Mouse (Mus musculus) layer of hippocampus, postnatal 36 days (tissue): ENCODE measurements around the gene Lamc2. TPM values are rescaled to one million over a fixed set of nuclear protein-coding genes. Genes with fewer than 3 reads are reported as not detected.
A peak's percentile ranks its signal among the peaks of the same experiment; 100 is the strongest.

Experiments used
- DNase-seq, 2 experiments: peaks; one replicate each; pipeline ENCODE4 v3.0.0; 2022
- total RNA-seq, 2 experiments: library from RNA; stranded (reverse); gene quantifications; 2 replicates each; pipeline ENCODE4 v1.2.3; 2021

Gene Lamc2
- total RNA-seq, 2 experiments from 2014 or later: 1.6 to 2.1 TPM

DNA sequence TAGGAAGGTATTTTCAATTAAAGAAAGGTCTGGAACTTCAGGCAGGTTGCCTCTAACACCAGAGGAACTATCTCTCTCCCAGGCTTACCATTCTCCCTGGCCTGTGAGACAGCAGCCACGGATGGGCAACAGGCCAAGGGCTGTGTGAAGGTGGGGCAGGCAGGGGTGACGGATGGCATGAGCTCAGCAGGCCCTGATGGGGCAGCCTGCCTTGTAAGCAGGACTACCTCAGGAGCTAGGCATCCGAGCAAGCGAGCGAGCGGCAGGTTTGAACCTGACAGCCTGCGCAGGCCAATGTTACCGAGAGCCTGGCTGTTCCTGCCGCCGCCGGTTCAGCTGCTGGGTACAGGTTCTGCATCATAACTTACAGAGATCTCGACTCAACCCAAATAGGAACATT is 11.4 kb downstream of the Lamc2 start:
- no peak for DNase-seq

DNA sequence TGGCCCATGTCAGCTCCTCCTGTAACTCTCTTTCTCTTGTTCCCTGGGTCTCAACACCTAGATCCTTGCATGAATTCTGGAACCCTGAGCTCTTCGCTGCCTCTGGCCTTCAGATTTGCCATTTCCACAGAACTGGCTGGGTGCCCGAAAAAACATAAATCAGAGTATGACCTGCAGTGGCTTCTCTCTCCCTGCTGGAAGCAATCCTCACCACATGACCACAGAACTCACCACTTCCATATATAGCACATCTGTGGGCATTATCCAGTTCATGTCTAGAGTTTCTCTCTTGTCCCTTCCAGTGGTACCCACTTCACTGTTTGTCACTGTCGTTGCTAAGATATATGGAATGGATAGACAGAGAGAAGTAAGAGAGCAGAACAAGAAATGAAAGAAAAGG is 13.0 kb downstream of the Lamc2 start:
- DNase-seq: no peak

- DNase-seq: no peak
These were observed 13.9 kb downstream of the Lamc2 start for GRCm38 (mm10) chr1:153172291-153172731.

- DNase-seq: no peak
These were observed 15.2 kb downstream of the Lamc2 start for GRCm38 (mm10) chr1:153171011-153171410.

DNA sequence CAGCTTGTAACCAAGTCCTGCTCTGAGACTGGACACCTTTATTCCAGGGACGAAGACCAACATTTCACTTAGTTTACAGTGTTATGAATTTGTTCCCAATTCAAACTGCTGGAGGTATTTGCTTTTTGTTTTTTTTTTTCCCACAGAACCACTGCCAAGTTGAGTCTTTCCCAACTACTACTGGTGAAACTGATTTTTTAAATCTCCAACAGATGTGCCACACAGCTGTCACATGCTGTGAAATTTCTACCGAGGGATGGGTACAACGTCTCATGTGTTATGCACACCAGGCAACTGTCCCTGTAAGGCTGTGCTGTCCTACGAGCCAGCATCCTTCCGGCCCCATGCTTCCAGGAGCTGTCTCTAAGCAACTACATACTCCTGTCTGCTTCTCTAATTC is 18.0 kb downstream of the Lamc2 start:
- no peak for DNase-seq

DNA sequence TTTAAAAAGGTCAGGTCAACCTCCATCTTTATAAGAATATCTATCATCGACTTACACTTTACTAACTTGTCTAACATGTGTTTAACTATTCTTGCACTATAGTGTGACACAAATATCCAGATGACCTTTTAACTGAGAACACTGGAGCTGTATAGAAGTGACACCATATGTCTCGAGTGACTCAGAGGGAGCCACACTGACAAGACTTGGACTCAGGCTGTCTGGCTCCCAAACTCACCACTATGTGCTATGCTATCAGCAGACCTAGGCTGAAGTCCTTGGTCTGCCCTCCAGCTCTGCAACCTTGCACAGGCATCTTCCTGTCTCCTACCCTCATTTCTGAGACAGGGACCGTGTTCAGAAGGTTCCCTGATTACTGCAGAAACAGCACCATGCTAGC is 22.4 kb downstream of the Lamc2 start:
- no peak for DNase-seq

GRCm38 (mm10) chr1:153159137-153159536 is 27.1 kb downstream of the Lamc2 start:
- DNase-seq: no peak

GRCm38 (mm10) chr1:153157021-153157623 is 29.1 kb downstream of the Lamc2 start:
- no peak for DNase-seq

DNA sequence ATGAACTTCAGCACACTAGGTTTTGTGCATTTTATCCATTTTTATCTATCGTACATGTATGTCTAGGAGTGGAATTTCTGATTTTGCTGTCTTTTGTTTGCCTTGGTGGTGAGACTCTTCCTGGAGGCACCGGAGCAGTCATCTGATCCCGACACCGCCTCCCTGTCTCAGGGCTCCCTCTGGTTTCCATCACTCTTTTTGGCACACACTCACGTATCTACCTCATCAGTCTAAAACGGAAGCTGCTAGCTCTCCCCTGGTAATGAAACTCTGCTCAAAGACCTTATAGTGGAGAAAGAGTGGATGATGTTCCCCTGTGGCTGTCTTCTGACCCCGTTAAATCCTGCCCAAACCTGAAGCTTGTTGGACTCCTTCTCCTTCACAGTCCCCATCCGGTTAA is 30.9 kb downstream of the Lamc2 start:
- DNase-seq: no peak

DNA sequence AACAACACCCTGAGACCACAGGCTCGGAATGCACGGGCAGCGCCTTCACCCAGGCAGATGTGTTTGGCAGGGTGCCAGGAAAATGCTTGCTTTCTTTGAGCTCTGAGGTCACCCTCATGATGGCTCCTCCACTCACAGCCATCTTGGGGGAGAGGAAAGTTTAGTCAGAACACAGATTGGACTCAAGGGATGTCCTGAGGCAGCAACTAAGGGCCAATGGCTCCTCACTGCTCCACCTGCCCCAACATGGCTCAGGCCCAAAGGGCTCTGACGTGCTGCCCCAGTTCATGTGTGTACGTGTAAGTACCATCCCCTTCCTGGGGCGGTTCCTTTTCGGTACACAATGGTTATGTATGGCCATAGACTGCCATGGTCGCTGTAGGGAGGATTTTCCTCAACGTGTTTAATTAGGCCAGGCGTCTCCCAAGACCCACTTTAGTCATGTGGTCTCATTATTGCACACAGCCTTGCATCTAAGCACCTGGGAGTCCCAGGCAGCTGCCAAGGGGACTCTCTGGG is 32.6 kb downstream of the Lamc2 start:
- DNase-seq: no peak

DNA sequence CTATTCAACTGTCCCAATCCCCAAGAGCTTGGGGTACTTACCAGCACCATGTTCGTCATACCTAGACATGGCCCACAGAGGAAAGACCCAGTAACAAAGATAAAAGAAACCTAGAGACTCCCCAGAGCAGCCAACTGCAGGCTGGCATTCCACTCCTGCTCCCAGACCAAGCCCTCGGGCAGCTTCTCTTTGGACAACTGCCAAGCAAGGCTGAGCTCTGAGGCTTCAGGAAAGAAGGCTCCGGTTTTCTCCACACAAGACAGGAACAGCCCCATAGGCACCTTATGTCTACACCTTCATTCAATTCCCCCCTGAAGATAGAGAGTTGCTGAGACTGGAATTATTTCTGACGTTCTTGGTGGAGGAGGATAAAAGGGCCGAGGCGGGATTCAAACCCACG is 33.7 kb downstream of the Lamc2 start:
- DNase-seq: no peak

- DNase-seq: no peak
These were observed 40.5 kb downstream of the Lamc2 start for GRCm38 (mm10) chr1:153145791-153146190.

- no peak for DNase-seq
These were observed 42.2 kb downstream of the Lamc2 start for GRCm38 (mm10) chr1:153144021-153144420.

DNA sequence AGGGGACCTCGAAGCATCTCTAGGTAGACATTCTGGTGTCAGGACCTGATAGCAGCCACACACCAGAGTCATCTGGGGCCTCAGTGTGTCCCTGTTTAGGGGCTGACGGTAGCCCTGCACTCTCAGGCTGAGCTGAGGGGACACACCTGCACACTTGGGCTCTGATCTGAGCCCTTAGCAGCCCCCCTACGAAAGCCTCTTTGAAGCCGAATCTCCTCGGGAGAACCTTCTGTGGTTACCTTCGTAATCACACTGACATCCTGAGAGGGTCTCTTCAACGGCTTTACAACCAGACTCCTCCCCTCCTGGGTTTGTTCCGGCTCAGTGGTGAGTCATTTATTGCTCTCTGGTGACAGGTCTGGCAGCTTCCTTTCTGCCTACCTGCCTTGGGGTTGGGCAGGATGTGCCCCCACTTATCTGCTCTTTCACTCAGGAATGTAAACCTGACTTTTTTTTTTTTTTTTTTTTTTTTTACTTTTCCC is 45.5 kb downstream of the Lamc2 start:
- no peak for DNase-seq

GRCm38 (mm10) chr1:153140265-153140664 is 46.0 kb downstream of the Lamc2 start:
- DNase-seq: no peak

DNA sequence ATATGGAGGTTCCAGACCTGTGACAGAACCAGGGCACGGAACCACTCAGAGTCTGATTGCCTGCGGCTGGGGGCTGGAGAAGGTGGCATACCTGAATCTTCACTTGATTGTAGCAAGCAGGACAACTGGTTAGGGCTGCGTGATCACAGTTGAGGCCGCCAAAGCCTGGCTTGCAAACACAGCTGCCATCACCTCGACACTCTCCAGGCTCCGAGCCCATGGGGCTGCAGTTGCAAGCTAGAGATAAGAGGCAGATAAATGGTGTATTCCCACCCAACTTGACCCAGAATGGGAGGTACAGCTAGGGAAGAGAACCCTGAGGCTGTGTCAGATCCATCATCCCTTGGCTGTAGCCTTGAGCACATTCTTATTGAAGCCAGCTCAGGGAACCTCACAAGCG is 46.6 kb downstream of the Lamc2 start:
- DNase-seq: no peak

- DNase-seq: peak; percentile 16 to 35
These were observed 47.8 kb downstream of the Lamc2 start for GRCm38 (mm10) chr1:153138486-153138885.

DNA sequence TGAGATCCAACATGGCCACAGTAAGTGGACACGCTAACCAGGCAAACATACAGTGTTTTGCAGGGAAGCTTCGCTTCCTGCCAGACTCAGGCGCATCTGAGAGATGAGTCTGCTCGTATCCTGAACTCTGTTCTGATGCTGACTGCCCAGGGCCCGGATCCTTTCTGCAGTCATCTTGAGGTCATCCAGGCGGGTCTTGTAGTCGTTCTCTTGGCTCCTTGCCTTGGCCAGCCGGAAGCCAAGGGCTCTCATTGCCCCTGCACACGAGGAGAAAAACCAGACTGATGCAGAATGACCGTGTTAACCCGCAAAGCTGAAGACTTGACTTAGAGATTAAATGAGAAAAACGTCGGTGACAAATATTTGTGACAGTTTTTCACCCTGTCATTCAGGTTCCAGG is 49.6 kb downstream of the Lamc2 start:
- no peak for DNase-seq

- peak in 1 of 2 experiments; percentile 6 for DNase-seq
These were observed 52.1 kb downstream of the Lamc2 start for GRCm38 (mm10) chr1:153133865-153134781.

DNA sequence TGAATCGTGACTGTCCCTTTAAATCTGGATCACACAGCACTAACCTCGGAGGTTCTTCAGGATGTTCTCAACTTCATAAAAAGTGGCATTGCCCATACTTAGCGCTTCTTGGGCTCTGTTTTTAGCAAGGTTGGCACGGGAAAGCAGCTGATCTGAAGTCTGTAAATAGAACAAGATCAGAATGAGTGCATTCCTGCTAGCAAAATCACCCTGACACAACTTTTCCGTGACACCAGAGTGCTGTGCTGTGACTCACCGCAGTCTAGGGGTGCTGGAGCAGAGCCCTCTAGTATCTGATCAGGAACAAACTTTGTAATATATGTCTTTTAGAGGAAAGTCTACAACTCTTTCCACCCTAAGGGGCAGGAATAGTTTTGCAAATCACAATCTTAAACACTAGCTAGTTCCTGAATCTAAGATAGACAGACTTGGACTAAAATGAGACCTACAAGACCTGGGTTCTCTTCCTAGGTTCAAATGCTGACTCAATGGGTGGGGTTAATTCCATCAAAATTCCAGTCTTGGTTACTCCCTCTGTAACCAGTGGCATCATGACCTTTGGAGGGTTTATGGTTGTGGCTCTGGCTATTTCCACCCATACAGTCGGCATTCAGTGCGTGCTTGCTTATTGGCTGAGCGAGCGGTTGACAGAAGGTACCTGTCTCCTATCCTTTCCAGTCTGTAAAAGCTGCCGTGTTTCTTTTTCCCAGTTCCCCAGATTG is 56.1 kb downstream of the Lamc2 start:
- DNase-seq: no peak

DNA sequence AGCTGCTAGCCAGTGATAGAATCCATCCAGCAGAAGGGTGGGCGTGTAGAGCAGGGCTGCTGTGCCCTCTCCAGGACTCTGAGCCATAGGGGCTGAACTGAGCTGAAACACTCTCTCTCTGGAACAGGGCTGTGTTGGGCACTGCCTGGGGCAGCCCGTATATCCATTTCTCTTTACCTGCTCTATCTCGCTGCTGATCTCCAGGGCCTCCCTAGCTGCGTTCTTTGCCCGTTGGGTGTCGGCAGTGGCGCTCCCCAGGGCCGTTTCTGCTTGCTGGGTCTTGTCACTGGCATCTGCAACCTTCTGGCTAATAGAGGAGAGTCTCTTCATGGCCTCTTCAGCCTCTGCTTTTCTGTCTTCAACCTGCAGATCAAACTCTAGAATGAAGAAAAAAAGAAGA is 57.5 kb downstream of the Lamc2 start:
- DNase-seq: no peak

DNA sequence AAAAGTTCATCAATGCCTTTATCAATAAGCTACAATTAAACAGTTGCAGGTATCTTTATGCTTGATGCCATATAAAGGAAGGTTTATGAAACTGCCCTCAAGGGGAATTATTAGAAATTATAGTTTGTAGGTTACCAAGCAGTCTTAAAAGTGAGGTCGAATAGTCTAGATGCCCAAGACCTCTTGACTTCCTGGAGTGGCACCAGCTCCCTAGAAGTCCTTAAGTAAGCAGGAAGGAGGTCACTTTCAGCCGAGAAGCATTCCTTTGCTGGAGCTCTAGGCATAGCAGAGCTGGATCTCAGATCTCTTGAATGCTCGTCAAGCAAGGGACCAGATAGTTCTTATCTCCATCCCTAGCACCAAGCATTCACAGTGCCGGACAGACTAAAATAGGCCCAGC is 58.6 kb downstream of the Lamc2 start:
- no peak for DNase-seq
